Mouse (Mus musculus) midbrain, embryonic 16.5 days (tissue): ENCODE measurements around the gene Sorl1. TPM values are rescaled to one million over a fixed set of nuclear protein-coding genes. Genes with fewer than 3 reads are reported as not detected.

Experiments
- ATAC-seq: fragments of 200-750 bp; cut with Nextera tagmentation; 2 replicates; pipeline ENCODE4 v1.8.0; 2017; ENCODE audit warnings: moderate TSS enrichment
- H3K27ac ChIP-seq: fragments of 300-500 bp; sonication (generic); 2 replicates; pipeline ENCODE4 v1.5.1; 2014; ENCODE audit warnings: mild to moderate bottlenecking, low read length, mixed read lengths
- H3K27me3 ChIP-seq: fragments of 300-500 bp; sonication (generic); 2 replicates; pipeline ENCODE4 v1.6.1; 2014; ENCODE audit warnings: low read depth, low read length, mixed read lengths; ENCODE audit not compliant: control insufficient read depth, insufficient read depth
- H3K36me3 ChIP-seq: fragments of 300-500 bp; sonication (generic); 2 replicates; pipeline ENCODE4 v1.6.1; 2014; ENCODE audit warnings: mild to moderate bottlenecking, low read length, moderate library complexity, mixed read lengths; ENCODE audit not compliant: control insufficient read depth, insufficient read depth
- H3K4me1 ChIP-seq: fragments of 300-500 bp; sonication (generic); 2 replicates; pipeline ENCODE4 v1.6.1; 2014; ENCODE audit warnings: mild to moderate bottlenecking, low read length, mixed read lengths; ENCODE audit not compliant: control insufficient read depth, insufficient read depth
- H3K4me2 ChIP-seq: fragments of 300-500 bp; sonication (generic); 2 replicates; pipeline ENCODE4 v1.6.1; 2014; ENCODE audit warnings: mild to moderate bottlenecking, low read length, mixed read lengths
- H3K4me3 ChIP-seq: fragments of 300-500 bp; sonication (generic); 2 replicates; pipeline ENCODE4 v1.5.1; 2014; ENCODE audit warnings: low read depth, mild to moderate bottlenecking, low read length, moderate library complexity, mixed read lengths
- H3K9ac ChIP-seq: fragments of 300-500 bp; sonication (generic); 2 replicates; pipeline ENCODE4 v1.6.1; 2014; ENCODE audit warnings: low read depth, low read length, mixed read lengths
- H3K9me3 ChIP-seq: fragments of 300-500 bp; sonication (generic); replicated peaks from 2 replicates; pipeline ENCODE4 v1.6.1; 2014; ENCODE audit warnings: mild to moderate bottlenecking, low read length, mixed read lengths; ENCODE audit not compliant: control insufficient read depth, poor library complexity, severe bottlenecking
- WGBS: fragments of 180-500 bp; shearing (Covaris S2); extraction: QIAGEN DNeasy Blood & Tissue Kit; methylation state at CpG from one replicate; pipeline ENCODE4 v1.1.7; 2014; 5-methylcytosine and 5-hydroxymethylcytosine counted together
- polyA plus RNA-seq: library from polyadenylated mRNA; unstranded; fragments of >200 nt; fragmentation: Nextera tagmentation; extraction: Ambion mirVana; gene quantifications from 2 replicates; pipeline ENCODE4 v1.2.1, GENCODE M21; 2015

Gene Sorl1
- polyA plus RNA-seq, 1 experiment from 2014 or later, result 6.8 TPM

DNA sequence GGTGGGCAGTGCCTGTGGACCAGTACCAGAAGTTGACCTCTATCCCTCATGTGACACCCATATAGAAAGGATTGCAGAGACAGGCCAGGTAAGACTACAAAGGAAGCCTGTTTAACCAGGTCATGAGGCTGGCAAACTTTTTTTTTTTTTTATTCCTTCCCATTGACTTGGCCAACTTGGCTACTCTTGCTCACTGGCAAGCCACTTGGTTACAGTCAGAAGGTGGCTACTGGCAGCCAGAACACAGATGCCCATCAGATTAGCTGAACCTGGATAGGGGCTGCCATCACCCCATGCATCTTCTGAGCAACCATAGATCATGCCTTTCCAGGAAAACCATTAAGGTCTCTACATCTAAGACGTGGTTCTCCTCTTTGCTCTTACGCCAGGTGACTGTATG lies 31.3 kb downstream of the Sorl1 start:
- Histone ChIP-seq H3K4me3 (no peak overlapping the region), H3K36me3 (peaks cover 2% of the 10 kb centered on the region; the same call in 1 of the 2 replicates), H3K9me3 (no peaks in the 10 kb centered on the region), H3K9ac (no peak overlapping the region), H3K27ac (no peak overlapping the region), H3K27me3 (no peaks in the 10 kb centered on the region), H3K4me1 (no peaks in the 10 kb centered on the region), H3K4me2 (no peak overlapping the region)
- 93% methylated on average over 2 of the region's 2 CpGs for WGBS
- ATAC-seq, result no peak

DNA sequence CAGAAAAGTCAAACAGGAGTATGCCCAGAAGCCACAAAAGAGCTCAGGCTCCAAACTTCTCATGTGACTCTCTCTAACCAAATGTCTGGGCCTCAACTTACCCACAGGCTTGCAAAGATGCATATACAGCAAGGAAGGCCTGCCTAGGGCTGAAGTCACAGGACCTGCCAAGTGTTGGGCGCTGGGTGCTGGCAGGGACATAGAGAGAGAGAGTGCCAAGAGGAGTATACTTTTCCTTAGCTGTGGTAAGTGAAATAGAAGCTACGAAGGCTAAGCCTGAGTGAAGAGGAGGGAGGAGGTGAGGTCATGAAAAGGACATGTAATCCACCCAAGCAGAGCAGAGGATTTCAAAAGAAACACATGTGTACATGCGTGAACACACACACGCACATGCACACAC lies 32.5 kb downstream of the Sorl1 start:
- Histone ChIP-seq H3K27me3 (no peaks in the 10 kb centered on the region), H3K9me3 (no peaks in the 10 kb centered on the region), H3K4me3 (no peak overlapping the region), H3K9ac (no peak overlapping the region), H3K36me3 (peaks cover 2% of the 10 kb centered on the region; the same call in 1 of the 2 replicates), H3K4me1 (no peaks in the 10 kb centered on the region), H3K27ac (no peak overlapping the region), H3K4me2 (no peak overlapping the region)
- ATAC-seq, result no peak
- 98% methylated on average over 4 of the region's 4 CpGs for WGBS

DNA sequence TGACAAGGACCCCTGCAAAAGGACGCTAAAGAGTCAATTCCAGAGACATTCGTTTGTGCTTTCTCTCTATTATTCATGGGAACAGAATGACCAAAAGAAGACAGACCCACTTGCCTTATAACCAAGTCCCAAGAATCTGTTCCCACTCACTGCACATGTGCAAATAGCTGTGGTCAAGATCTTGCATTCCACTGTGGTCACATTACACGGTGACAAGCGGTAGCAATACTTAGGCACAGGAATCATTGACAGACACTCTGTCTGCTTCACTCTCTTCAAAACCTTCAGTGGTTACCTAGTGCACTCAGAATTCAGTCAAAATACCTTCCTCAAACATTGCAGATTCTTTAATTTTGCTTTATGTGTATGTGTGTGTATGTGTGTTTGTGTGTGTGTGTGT lies 36.2 kb downstream of the Sorl1 start:
- Histone ChIP-seq H3K27ac (no peak overlapping the region), H3K4me1 (no peaks in the 10 kb centered on the region), H3K4me2 (no peak overlapping the region), H3K36me3 (peaks cover 2% of the 10 kb centered on the region; the same call in 1 of the 2 replicates), H3K4me3 (no peak overlapping the region), H3K9ac (no peak overlapping the region), H3K27me3 (no peaks in the 10 kb centered on the region), H3K9me3 (no peaks in the 10 kb centered on the region)
- WGBS, result 80% methylated on average over 4 of the region's 4 CpGs
- no peak for ATAC-seq

DNA sequence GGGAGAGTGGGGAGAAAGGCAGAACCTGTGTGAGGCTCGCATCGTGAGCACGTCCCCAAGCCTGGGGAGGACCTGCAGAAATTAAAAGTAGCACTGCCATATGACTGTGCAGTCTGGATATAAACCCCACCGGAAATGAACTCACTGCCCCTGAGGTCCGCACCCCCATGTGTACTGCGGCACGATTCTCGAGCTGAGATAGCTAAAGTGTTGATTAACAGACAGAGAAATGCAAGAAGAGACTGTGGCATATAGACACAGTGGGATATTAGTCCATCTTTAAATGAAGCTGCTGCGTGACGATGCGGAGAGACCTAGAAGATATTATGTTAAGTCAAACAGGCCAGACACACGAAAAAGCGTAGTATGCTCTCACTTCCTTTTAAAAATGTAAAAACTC lies 38.1 kb downstream of the Sorl1 start:
- Histone ChIP-seq H3K9ac (no peak overlapping the region), H3K27me3 (no peaks in the 10 kb centered on the region), H3K4me3 (no peak overlapping the region), H3K4me1 (no peaks in the 10 kb centered on the region), H3K4me2 (no peak overlapping the region), H3K36me3 (no peaks in the 10 kb centered on the region), H3K9me3 (no peaks in the 10 kb centered on the region), H3K27ac (no peak overlapping the region)
- 96% methylated on average over 13 of the region's 13 CpGs for WGBS
- ATAC-seq, result no peak

DNA sequence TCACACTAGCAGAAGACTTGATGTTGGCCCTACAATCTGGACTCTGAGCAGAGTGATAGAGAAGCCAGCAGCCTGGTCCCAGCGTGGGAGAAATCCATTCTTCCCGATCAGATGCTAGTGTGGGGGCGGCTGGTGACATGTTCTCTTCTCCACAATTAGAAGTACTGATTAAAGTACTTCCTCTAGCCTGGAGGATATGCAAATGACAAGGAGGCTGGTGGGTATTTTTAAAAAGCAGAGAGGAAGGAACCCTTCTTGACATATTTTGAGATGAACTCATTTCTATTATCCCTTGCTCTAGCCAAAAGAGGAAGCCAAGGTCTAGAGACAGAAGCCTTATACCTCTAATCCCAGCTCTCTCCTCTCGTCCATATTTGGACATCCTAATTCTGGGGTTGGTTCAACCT lies 40.4 kb downstream of the Sorl1 start:
- no peak overlapping the region for H3K27ac ChIP-seq
- 88% methylated on average over 4 of the region's 4 CpGs for WGBS
- no peak for ATAC-seq
- no peaks in the 10 kb centered on the region for H3K4me1 ChIP-seq
- H3K9ac ChIP-seq, result no peak overlapping the region
- no peak overlapping the region for H3K4me2 ChIP-seq
- H3K27me3 ChIP-seq, result no peaks in the 10 kb centered on the region
- H3K4me3 ChIP-seq, result no peak overlapping the region
- no peaks in the 10 kb centered on the region for H3K9me3 ChIP-seq
- H3K36me3 ChIP-seq, result no peaks in the 10 kb centered on the region

DNA sequence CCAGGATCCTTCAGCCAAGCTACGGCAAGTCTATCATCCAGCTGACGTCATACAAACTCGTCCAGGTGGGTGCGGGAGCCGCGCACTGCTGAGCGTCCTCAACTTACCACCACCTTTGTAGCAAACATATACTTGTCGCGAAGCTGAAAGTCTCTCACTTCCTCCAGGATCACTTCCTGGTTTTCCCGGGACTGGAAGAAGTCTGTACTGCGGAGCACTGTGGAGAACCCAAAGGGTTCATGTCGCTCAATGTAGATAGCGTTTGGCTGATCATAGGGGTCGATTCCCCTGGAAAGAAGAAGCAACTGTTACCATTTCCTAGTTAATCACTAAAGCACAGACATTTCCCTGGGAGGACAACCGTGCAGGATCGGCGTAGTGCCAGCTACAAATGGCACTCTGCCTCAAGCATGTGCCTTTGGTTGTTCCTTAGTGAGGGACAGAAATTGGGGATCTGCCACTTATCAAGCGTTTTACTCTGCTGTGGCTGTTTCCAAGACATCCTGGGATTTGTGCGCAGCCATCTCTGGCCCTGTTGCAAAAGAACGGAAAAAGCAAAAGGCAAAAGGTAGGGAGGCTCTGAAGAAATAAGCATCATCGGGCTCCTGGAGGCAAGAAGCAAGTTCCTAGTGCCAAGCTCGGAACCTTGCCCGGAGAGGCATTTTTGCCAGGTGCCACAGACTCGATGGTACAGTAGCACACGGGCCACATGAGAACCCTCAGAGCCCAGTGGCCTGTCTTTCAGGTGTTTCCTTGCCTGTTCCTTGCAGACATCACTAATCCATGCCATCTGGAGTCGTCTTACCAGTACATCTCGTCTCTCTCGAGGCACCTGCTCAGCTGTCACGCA lies 42.2 kb downstream of the Sorl1 start:
- WGBS, result 93% methylated on average over 29 of the region's 29 CpGs
- no peak for ATAC-seq
- Histone ChIP-seq H3K4me1 (no peaks in the 10 kb centered on the region), H3K4me3 (no peak overlapping the region), H3K36me3 (no peaks in the 10 kb centered on the region), H3K4me2 (no peak overlapping the region), H3K27me3 (no peaks in the 10 kb centered on the region), H3K9ac (no peak overlapping the region), H3K27ac (no peak overlapping the region), H3K9me3 (no peaks in the 10 kb centered on the region)

DNA sequence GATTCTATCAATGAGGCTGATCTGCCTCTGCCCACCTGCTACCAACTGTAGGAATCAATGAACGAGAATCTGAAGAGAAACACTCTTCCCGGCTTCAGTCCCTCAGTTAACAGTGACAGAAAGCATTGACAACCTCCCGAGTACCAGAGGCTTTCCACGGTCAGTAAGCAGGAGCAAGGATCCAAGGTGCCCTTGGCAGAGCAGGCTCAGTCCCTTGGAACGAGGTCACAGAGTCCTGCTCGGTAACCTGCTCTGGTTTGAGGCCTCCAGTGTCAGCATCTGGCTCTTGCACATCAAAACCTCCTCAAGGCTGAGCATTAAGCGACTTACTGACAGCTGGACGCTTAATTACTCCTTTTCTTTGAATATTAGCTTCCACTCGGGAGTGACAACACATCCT lies 43.4 kb downstream of the Sorl1 start:
- Histone ChIP-seq H3K27me3 (no peaks in the 10 kb centered on the region), H3K9ac (no peak overlapping the region), H3K27ac (no peak overlapping the region), H3K4me2 (no peak overlapping the region), H3K36me3 (no peaks in the 10 kb centered on the region), H3K4me3 (no peak overlapping the region), H3K9me3 (no peaks in the 10 kb centered on the region), H3K4me1 (no peaks in the 10 kb centered on the region)
- WGBS, result 63% methylated on average over 9 of the region's 9 CpGs
- ATAC-seq, result no peak

DNA sequence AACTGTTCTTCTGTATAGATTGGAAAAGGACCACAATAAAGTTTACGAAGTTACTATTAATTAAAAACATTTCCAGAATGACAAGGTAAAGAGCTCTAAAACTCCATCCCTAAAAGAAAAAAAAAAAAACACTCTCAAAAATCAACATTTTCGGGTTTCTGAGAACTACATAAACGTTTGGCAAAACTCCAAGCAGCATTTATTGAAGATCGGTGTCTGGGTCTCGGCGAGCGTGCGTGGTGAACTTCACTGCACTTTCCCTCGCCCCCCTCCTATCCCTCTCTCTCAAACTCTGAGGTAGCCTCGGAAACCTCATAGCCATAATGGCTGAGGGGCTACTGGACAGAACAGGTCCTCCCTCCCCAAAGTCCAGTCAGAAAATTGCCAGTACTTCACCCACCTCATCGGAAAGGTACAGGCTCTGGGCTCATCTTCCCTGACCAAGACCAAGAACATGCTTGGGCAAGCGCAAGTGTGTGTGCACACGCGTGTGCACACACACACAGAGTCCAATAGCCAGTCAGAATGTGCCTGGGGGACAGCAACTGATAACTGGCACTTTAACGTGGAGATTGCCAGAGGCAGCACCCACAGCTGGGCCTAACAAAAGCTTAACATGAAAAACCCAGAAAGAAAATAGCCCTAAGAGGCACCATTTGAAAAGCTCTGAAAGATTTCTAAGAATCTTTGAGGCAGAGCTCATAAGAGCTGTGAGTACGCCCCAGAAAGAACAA lies 46.8 kb downstream of the Sorl1 start:
- Histone ChIP-seq H3K9me3 (no peaks in the 10 kb centered on the region), H3K9ac (no peak overlapping the region), H3K4me2 (no peak overlapping the region), H3K36me3 (no peaks in the 10 kb centered on the region), H3K4me1 (no peaks in the 10 kb centered on the region), H3K27me3 (no peaks in the 10 kb centered on the region), H3K27ac (no peak overlapping the region), H3K4me3 (no peak overlapping the region)
- 81% methylated on average over 16 of the region's 16 CpGs for WGBS
- ATAC-seq, result no peak

DNA sequence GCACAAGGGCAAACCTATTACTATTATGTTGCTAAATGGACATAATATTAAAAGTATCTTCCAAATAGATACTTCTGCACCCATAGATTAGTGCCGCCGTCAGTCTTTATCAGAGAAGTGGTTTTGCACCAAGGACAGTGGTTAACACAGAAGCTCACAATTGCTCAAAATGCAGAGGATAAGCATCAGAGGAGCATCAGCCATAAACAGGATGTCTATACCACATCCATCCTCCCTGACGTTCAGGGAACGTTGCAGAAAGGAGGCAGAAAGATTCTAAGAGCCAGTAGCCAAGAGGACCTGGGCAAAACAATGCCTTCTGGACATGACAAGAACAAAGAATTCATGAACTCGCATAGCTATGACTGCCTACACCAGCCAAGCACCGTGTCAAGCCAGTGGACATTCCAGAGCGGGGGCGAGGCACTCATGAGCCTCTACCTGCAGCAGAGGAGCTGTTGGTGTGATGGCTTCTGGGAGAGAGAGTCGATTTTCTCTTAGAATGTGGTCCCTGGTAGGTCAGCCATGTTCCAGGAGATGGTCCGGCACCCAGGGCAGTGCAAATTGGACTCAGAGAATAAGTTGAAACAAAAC lies 47.7 kb downstream of the Sorl1 start:
- Histone ChIP-seq H3K4me1 (0 out of 2 replicates have a peak, but pooled peaks cover 1% of the 10 kb centered on the region), H3K9me3 (no peaks in the 10 kb centered on the region), H3K36me3 (no peaks in the 10 kb centered on the region), H3K27ac (no peak overlapping the region), H3K9ac (no peak overlapping the region), H3K27me3 (no peaks in the 10 kb centered on the region), H3K4me3 (no peak overlapping the region), H3K4me2 (no peak overlapping the region)
- 92% methylated on average over 10 of the region's 10 CpGs for WGBS
- ATAC-seq, result no peak
